Comparison of ENCODE assay signal across 8 mouse cellular contexts in the genomic region with DNA sequence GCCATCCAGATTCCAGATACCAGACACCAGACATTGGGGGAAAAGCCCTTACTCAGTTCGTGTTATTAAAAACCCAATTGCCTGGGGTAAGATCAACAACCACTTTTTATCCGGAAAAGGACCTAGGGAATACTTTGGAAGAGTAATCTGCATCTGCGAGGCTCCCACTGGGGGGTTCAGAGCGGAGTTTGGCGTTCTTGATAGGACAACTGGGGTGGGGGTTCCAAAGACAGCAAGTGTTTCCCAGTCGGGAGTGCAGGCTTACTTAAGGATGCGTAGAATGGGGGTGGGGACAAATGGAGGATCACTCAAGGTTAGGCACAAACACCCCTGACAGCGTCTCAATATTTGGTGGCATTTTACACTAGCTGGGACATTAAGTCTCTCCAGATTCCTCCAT. TPM values are rescaled to one million over a fixed set of nuclear protein-coding genes. Genes with fewer than 3 reads are reported as not detected.
DNase-seq lines count a peak whose midpoint lies in the region; ATAC-seq and TF ChIP-seq lines count a peak whose summit lies in the region.

No protein-coding gene starts in this region.

- peaks cover 2% of the 10 kb centered on the region; the same call in 1 of the 2 replicates for H3K79me2 ChIP-seq in MEL (ENCODE audit: control insufficient read depth, insufficient read depth, low read length, poor library complexity)

- peak overlapping the region; percentile 93 for H3K4me2 ChIP-seq in heart, embryonic 12.5 days
- H3K4me2 ChIP-seq in forebrain, embryonic 16.5 days (ENCODE audit: low read length) = peak overlapping the region; percentile 95
- H3K4me2 ChIP-seq in liver, embryonic 15.5 days = peak overlapping the region; percentile 94

- H3K27me3 ChIP-seq in heart, embryonic 12.5 days (replicated peaks) = peaks cover 17% of the 10 kb centered on the region
- no peaks in the 10 kb centered on the region for H3K27me3 ChIP-seq in MEL (ENCODE audit: control insufficient read depth in 1 of 2, insufficient read depth in 2 of 2, low read length in 2 of 2)
- no peaks in the 10 kb centered on the region for H3K27me3 ChIP-seq in forebrain, embryonic 16.5 days (replicated peaks; ENCODE audit: control insufficient read depth, insufficient read depth, low read length)
- peaks cover 30% of the 10 kb centered on the region for H3K27me3 ChIP-seq in liver, embryonic 15.5 days

- no peak overlapping the region for H3K27ac ChIP-seq in heart, embryonic 12.5 days (ENCODE audit: poor library complexity, severe bottlenecking)
- no peak overlapping the region for H3K27ac ChIP-seq in MEL (ENCODE audit: control insufficient read depth, low read depth, low read length)
- H3K27ac ChIP-seq in forebrain, embryonic 16.5 days (ENCODE audit: low read length) = no peak overlapping the region
- H3K27ac ChIP-seq in liver, embryonic 15.5 days (replicated peaks) = no peak overlapping the region

- DNase-seq in heart, adult 8-10 months (ENCODE audit: low spot score) = no peak
- peak; percentile 11 for DNase-seq in MEL (ENCODE audit: low read depth, low spot score)
- no peak for DNase-seq in adrenal gland, postnatal 14 days
- DNase-seq in spleen, postnatal 4 days (ENCODE audit: low spot score in 2 of 2) = no peak

- H3K36me3 ChIP-seq in heart, embryonic 12.5 days = peaks cover 15% of the 10 kb centered on the region
- H3K36me3 ChIP-seq in MEL (ENCODE audit: control insufficient read depth in 1 of 2, insufficient read depth in 2 of 2, low read length in 2 of 2) = peaks cover 0 to 12% of the 10 kb centered on the region in 2 experiments; a peak in 2 of 4 replicates
- H3K36me3 ChIP-seq in forebrain, embryonic 16.5 days (ENCODE audit: control insufficient read depth, insufficient read depth) = no peaks in the 10 kb centered on the region
- no peaks in the 10 kb centered on the region for H3K36me3 ChIP-seq in liver, embryonic 15.5 days (replicated peaks)

- TF ChIP-seq EP300 in MEL (IDR thresholded peaks at IDR 0.05; ENCODE audit: low read depth in 1 of 2, low read length in 2 of 2) = 0 out of 4 replicates have a peak, but pooled peaks of 1 of the 2 experiments have one; percentile 1

- WGBS in heart, embryonic 12.5 days = 13% methylated on average over 8 of the region's 8 CpGs
- 15% methylated on average over 8 of the region's 8 CpGs for WGBS in forebrain, embryonic 16.5 days
- 31% methylated on average over 8 of the region's 8 CpGs for WGBS in liver, embryonic 15.5 days (ENCODE audit: insufficient replicate concordance)

- no peak for TF ChIP-seq CTCF in MEL (IDR thresholded peaks at IDR 0.05 in 2 of 3, conservative IDR thresholded peaks at IDR 0.05 in 1 of 3; ENCODE audit: control insufficient read depth in 1 of 3, insufficient read depth in 1 of 3, low read depth in 2 of 3, low read length in 3 of 3, poor library complexity in 1 of 3, severe bottlenecking in 1 of 3)

- ATAC-seq in heart, embryonic 12.5 days (ENCODE audit: insufficient number of reproducible peaks, low FRiP score) = no peak
- ATAC-seq in forebrain, embryonic 16.5 days = no peak
- no peak for ATAC-seq in liver, embryonic 15.5 days (ENCODE audit: insufficient read depth)
- no peak for ATAC-seq in inflammation-experienced regulatory T-cells, adult 6 months

- TF ChIP-seq RAD21 in MEL (IDR thresholded peaks at IDR 0.05; ENCODE audit: low read depth, low read length) = no peak

- peaks cover 18% of the 10 kb centered on the region for H3K4me1 ChIP-seq in heart, embryonic 12.5 days (replicated peaks)
- H3K4me1 ChIP-seq in MEL (ENCODE audit: control insufficient read depth in 1 of 2, insufficient read depth in 2 of 2, low read length in 2 of 2) = peaks cover 2 to 16% of the 10 kb centered on the region in 2 experiments; a peak in 3 of 4 replicates
- peaks cover 12% of the 10 kb centered on the region for H3K4me1 ChIP-seq in forebrain, embryonic 16.5 days (replicated peaks; ENCODE audit: control insufficient read depth, insufficient read depth, low read length)
- H3K4me1 ChIP-seq in liver, embryonic 15.5 days (replicated peaks) = peaks cover 23% of the 10 kb centered on the region

- H3K9me3 ChIP-seq in heart, embryonic 12.5 days (replicated peaks) = no peaks in the 10 kb centered on the region
- no peaks in the 10 kb centered on the region for H3K9me3 ChIP-seq in MEL (replicated peaks; ENCODE audit: insufficient read depth, low read length)
- no peaks in the 10 kb centered on the region for H3K9me3 ChIP-seq in forebrain, embryonic 16.5 days (ENCODE audit: control insufficient read depth, low read length)
- H3K9me3 ChIP-seq in liver, embryonic 15.5 days (replicated peaks) = no peaks in the 10 kb centered on the region

- H3K4me3 ChIP-seq in heart, embryonic 12.5 days = peak overlapping the region; percentile 76
- no peak overlapping the region; a peak in 1 of 4 replicates for H3K4me3 ChIP-seq in MEL (ENCODE audit: control insufficient read depth in 1 of 2, insufficient read depth in 1 of 2, low read depth in 2 of 2, low read length in 2 of 2)
- peak overlapping the region; percentile 56 for H3K4me3 ChIP-seq in forebrain, embryonic 16.5 days (replicated peaks; ENCODE audit: low read length)
- H3K4me3 ChIP-seq in liver, embryonic 15.5 days (replicated peaks) = peak overlapping the region; percentile 67; the same call in 1 of the 2 replicates

- TF ChIP-seq POLR2A in MEL (IDR thresholded peaks at IDR 0.05; ENCODE audit: control insufficient read depth in 1 of 2, insufficient read depth in 1 of 2, low read depth in 1 of 2, low read length in 2 of 2, poor library complexity in 1 of 2) = no peak

- H3K9ac ChIP-seq in heart, embryonic 12.5 days = no peak overlapping the region
- no peak overlapping the region; the same call in 1 of the 2 replicates for H3K9ac ChIP-seq in MEL (ENCODE audit: control insufficient read depth, low read depth, low read length, poor library complexity, severe bottlenecking)
- H3K9ac ChIP-seq in forebrain, embryonic 16.5 days (replicated peaks; ENCODE audit: low read depth, low read length) = peak overlapping the region; percentile 64
- H3K9ac ChIP-seq in liver, embryonic 15.5 days = no peak overlapping the region

TF ChIP-seq in MEL, 35 proteins besides CTCF, POLR2A, EP300 and RAD21:
- TF ChIP-seq NELFE (IDR thresholded peaks at IDR 0.05; ENCODE audit: low read depth, low read length) (no peak), TCF12 (IDR thresholded peaks at IDR 0.05; ENCODE audit: low read depth, low read length) (no peak), MAX (IDR thresholded peaks at IDR 0.05; ENCODE audit: low read length) (no peak), MAZ (IDR thresholded peaks at IDR 0.05; ENCODE audit: low read depth, low read length) (no peak), MAFK (IDR thresholded peaks at IDR 0.05; ENCODE audit: borderline replicate concordance, low read depth, low read length) (no peak), USF2 (IDR thresholded peaks at IDR 0.05; ENCODE audit: borderline replicate concordance in 1 of 2, insufficient read depth in 1 of 2, low read depth in 1 of 2, low read length in 2 of 2) (no peak), ZKSCAN1 (IDR thresholded peaks at IDR 0.05; ENCODE audit: low read depth, low read length) (no peak), UBTF (IDR thresholded peaks at IDR 0.05; ENCODE audit: borderline replicate concordance, insufficient read depth, low read depth, low read length) (no peak), RCOR1 (IDR thresholded peaks at IDR 0.05; ENCODE audit: low read depth, low read length) (no peak), KAT2A (conservative IDR thresholded peaks at IDR 0.05; ENCODE audit: low read depth, low read length) (no peak), TAL1 (IDR thresholded peaks at IDR 0.05; ENCODE audit: low read length) (no peak), ZMIZ1 (IDR thresholded peaks at IDR 0.05; ENCODE audit: low read depth, low read length) (no peak), ZNF384 (IDR thresholded peaks at IDR 0.05; ENCODE audit: low read depth, low read length) (no peak), MYB (IDR thresholded peaks at IDR 0.05; ENCODE audit: low read depth, low read length) (no peak), HCFC1 (IDR thresholded peaks at IDR 0.05; ENCODE audit: low read depth, low read length) (no peak)

RNA-seq across cellular contexts. Expression of a gene that starts 1.5 kb away (rescaled TPM):
- polyA plus RNA-seq in heart, embryonic 12.5 days (2016; fragmentation: Nextera tagmentation; extraction: Ambion mirVana) = 2.9 and 3.9 TPM in 2 replicates
- 1 to 10 TPM; 3.2 to 6.4 (median 4.5) TPM for total RNA-seq in heart, adult 8-10 months (2022)
- total RNA-seq in MEL (2012; rRNA removed) = 1.8 and 2.0 TPM in 2 replicates
- polyA plus RNA-seq in MEL (2012; ENCODE audit: insufficient read depth in 1 of 2, insufficient read length in 2 of 2, low read depth in 1 of 2, low replicate concordance in 2 of 2, missing spikeins in 1 of 2) = 1 to 10 TPM in 1 of 2 experiments, not detected in 1; 3.0 TPM
- 23.1 and 27.1 TPM in 2 replicates for polyA plus RNA-seq in forebrain, embryonic 16.5 days (2015; fragmentation: Nextera tagmentation; extraction: Ambion mirVana)
- polyA plus RNA-seq in liver, embryonic 15.5 days (2015; fragmentation: Nextera tagmentation; extraction: Ambion mirVana) = 1.6 and 1.9 TPM in 2 replicates
- 21.7 and 31.8 TPM in 2 replicates for total RNA-seq in adrenal gland, postnatal 14 days (2021)
- 1 to 10 TPM; 1.4 to 3.3 (median 2.1) TPM for polyA plus RNA-seq in inflammation-experienced regulatory T-cells, adult 6 months (2017; shearing (Covaris generic))

RNA-seq across cellular contexts. Expression of a gene that starts 42.7 kb away (rescaled TPM):
- polyA plus RNA-seq in heart, embryonic 12.5 days (2016; fragmentation: Nextera tagmentation; extraction: Ambion mirVana) = 42.0 and 42.6 TPM in 2 replicates
- 10 to 100 TPM; 62.7 to 80.9 (median 72.0) TPM for total RNA-seq in heart, adult 8-10 months (2022)
- 3.1 and 3.3 TPM in 2 replicates for total RNA-seq in MEL (2012; rRNA removed)
- 1 to 10 TPM in 1 of 2 experiments, not detected in 1; 8.5 TPM for polyA plus RNA-seq in MEL (2012; ENCODE audit: insufficient read depth in 1 of 2, insufficient read length in 2 of 2, low read depth in 1 of 2, low replicate concordance in 2 of 2, missing spikeins in 1 of 2)
- 15.4 and 19.3 TPM in 2 replicates for polyA plus RNA-seq in forebrain, embryonic 16.5 days (2015; fragmentation: Nextera tagmentation; extraction: Ambion mirVana)
- 0.86 and 1.3 TPM in 2 replicates for polyA plus RNA-seq in liver, embryonic 15.5 days (2015; fragmentation: Nextera tagmentation; extraction: Ambion mirVana)
- total RNA-seq in adrenal gland, postnatal 14 days (2021) = 22.7 and 28.7 TPM in 2 replicates
- polyA plus RNA-seq in inflammation-experienced regulatory T-cells, adult 6 months (2017; shearing (Covaris generic)) = under 1 TPM; 0.50 to 0.67 (median 0.66) TPM

Comparison
In these comparisons a context has a peak if more than half of its experiments do, and no peak if none do; other contexts are left out.
1. H3K4me3 ChIP-seq: peak in heart, embryonic 12.5 days (single experiment), forebrain, embryonic 16.5 days (single experiment) and liver, embryonic 15.5 days (single experiment); none in MEL (0 of 2).
2. Peak in every context shown above with its lines, with median percentiles within 50 percentile points of each other: H3K4me2 ChIP-seq.